Mouse (Mus musculus) cortical plate, adult 2 months (tissue): ENCODE measurements around the gene Nfil3.

Source experiments
- CTCF ChIP-seq: fragments of 200-500 bp; IDR thresholded peaks from 2 replicates; pipeline ENCODE4 v1.5.1; 2011; ENCODE audit warnings: mild to moderate bottlenecking, control low read depth, low read length; ENCODE audit not compliant: insufficient read depth; ENCODE audit errors: extremely low read depth
- POLR2A ChIP-seq: fragments of 200-500 bp; IDR thresholded peaks from 2 replicates; pipeline ENCODE4 v1.6.1; 2011; ENCODE audit warnings: mild to moderate bottlenecking, low read length, control low read depth; ENCODE audit not compliant: insufficient read depth; ENCODE audit errors: extremely low read depth

DNA sequence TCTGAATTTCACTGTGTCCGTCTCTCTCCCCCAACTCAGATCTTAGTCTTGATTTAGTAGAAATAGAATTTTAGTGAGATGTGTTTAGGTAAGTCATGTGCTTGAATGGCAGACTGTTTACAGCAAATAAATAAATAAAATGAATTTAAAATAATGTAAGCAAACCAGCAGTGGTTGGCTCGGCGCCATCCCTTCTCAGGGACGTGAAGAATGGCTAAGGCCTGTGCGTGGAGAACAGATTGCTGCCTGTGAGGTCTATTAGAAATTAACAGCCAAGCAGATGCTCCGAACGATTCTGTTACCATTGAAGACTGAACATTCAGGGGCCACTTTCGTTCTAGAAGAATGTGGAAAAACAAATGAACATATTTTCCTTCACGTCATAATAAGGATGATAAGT, 35.1 kb downstream of the Nfil3 start:
- TF ChIP-seq CTCF, result no peak
- TF ChIP-seq POLR2A, result no peak
